Mouse (Mus musculus) forebrain, embryonic 15.5 days (tissue): ENCODE measurements around the gene Pde3a. TPM values are rescaled to one million over a fixed set of nuclear protein-coding genes. Genes with fewer than 3 reads are reported as not detected.

Source experiments
- ATAC-seq: fragments of 200-750 bp; cut with Nextera tagmentation; replicated peaks from 2 replicates; pipeline ENCODE4 v1.8.0; 2017; ENCODE audit warnings: mild to moderate bottlenecking, moderate TSS enrichment, moderate library complexity
- H3K27ac ChIP-seq: fragments of 300-500 bp; sonication (generic); replicated peaks from 2 replicates; pipeline ENCODE4 v1.5.1; 2015; ENCODE audit warnings: mild to moderate bottlenecking, inconsistent platforms
- H3K27me3 ChIP-seq: fragments of 300-500 bp; sonication (generic); 2 replicates; pipeline ENCODE4 v1.6.1; 2015; ENCODE audit warnings: inconsistent platforms
- H3K36me3 ChIP-seq: fragments of 300-500 bp; sonication (generic); 2 replicates; pipeline ENCODE4 v1.6.1; 2015; ENCODE audit warnings: mild to moderate bottlenecking, inconsistent platforms
- H3K4me1 ChIP-seq: fragments of 300-500 bp; sonication (generic); 2 replicates; pipeline ENCODE4 v1.6.1; 2015; ENCODE audit warnings: inconsistent platforms
- H3K4me2 ChIP-seq: fragments of 300-500 bp; sonication (generic); replicated peaks from 2 replicates; pipeline ENCODE4 v1.6.1; 2015; ENCODE audit warnings: mild to moderate bottlenecking, inconsistent platforms
- H3K4me3 ChIP-seq: fragments of 300-500 bp; sonication (generic); 2 replicates; pipeline ENCODE4 v1.5.1; 2015; ENCODE audit warnings: mild to moderate bottlenecking, inconsistent platforms
- H3K9ac ChIP-seq: fragments of 300-500 bp; sonication (generic); replicated peaks from 2 replicates; pipeline ENCODE4 v1.6.1; 2015; ENCODE audit warnings: mild to moderate bottlenecking, inconsistent platforms
- H3K9me3 ChIP-seq: fragments of 300-500 bp; sonication (generic); 2 replicates; pipeline ENCODE4 v1.6.1; 2016; ENCODE audit warnings: inconsistent platforms
- WGBS: fragments of 180-500 bp; shearing (Covaris S2); methylation state at CpG from one replicate; pipeline ENCODE4 v1.1.7; 2015; ENCODE audit warnings: mixed read lengths; 5-methylcytosine and 5-hydroxymethylcytosine counted together
- polyA plus RNA-seq: library from polyadenylated mRNA; unstranded; fragments of >200 nt; fragmentation: Nextera tagmentation; extraction: Ambion mirVana; gene quantifications from 2 replicates; pipeline ENCODE4 v1.2.1, GENCODE M21; 2015

Pde3a gene
- polyA plus RNA-seq, 1 experiment from 2014 or later: 1.7 TPM

- Histone ChIP-seq H3K9me3 (no peaks in the 10 kb centered on the region), H3K4me3 (no peak overlapping the region), H3K27me3 (no peaks in the 10 kb centered on the region), H3K27ac (0 out of 2 replicates have a peak overlapping the region, but pooled peaks have one; percentile 17), H3K4me1 (peaks cover 12% of the 10 kb centered on the region), H3K9ac (no peak overlapping the region), H3K4me2 (no peak overlapping the region), H3K36me3 (no peaks in the 10 kb centered on the region)
- 38% methylated on average over 10 of the region's 10 CpGs for WGBS
- peak; percentile 80 for ATAC-seq
Measured at GRCm38 (mm10) chr6:141485302-141486021, 236.4 kb downstream of the Pde3a start.

GRCm38 (mm10) chr6:141487266-141487665 lies 238.2 kb downstream of the Pde3a start:
- no peaks in the 10 kb centered on the region for H3K9me3 ChIP-seq
- peak; percentile 70 for ATAC-seq
- H3K27me3 ChIP-seq: no peaks in the 10 kb centered on the region
- no peak overlapping the region for H3K4me2 ChIP-seq
- no peaks in the 10 kb centered on the region for H3K36me3 ChIP-seq
- no peak overlapping the region for H3K4me3 ChIP-seq
- H3K27ac ChIP-seq: no peak overlapping the region
- peaks cover 12% of the 10 kb centered on the region for H3K4me1 ChIP-seq
- WGBS: 54% methylated on average over 7 of the region's 7 CpGs
- H3K9ac ChIP-seq: no peak overlapping the region

- Histone ChIP-seq H3K27me3 (no peaks in the 10 kb centered on the region), H3K27ac (no peak overlapping the region), H3K9me3 (no peaks in the 10 kb centered on the region), H3K4me2 (no peak overlapping the region), H3K36me3 (no peaks in the 10 kb centered on the region), H3K4me3 (no peak overlapping the region), H3K9ac (no peak overlapping the region), H3K4me1 (peaks cover 12% of the 10 kb centered on the region)
- 16% methylated on average over 11 of the region's 11 CpGs for WGBS
- no peak for ATAC-seq
Measured at GRCm38 (mm10) chr6:141488619-141489018, 239.6 kb downstream of the Pde3a start.

GRCm38 (mm10) chr6:141494909-141495308 lies 245.8 kb downstream of the Pde3a start:
- no peaks in the 10 kb centered on the region for H3K9me3 ChIP-seq
- WGBS: 44% methylated on average over 4 of the region's 4 CpGs
- no peaks in the 10 kb centered on the region for H3K36me3 ChIP-seq
- H3K27me3 ChIP-seq: no peaks in the 10 kb centered on the region
- peaks cover 12% of the 10 kb centered on the region for H3K4me1 ChIP-seq
- H3K4me2 ChIP-seq: no peak overlapping the region
- H3K27ac ChIP-seq: peak overlapping the region; percentile 46
- no peak for ATAC-seq
- no peak overlapping the region for H3K9ac ChIP-seq
- no peak overlapping the region for H3K4me3 ChIP-seq

GRCm38 (mm10) chr6:141495634-141496418 lies 246.8 kb downstream of the Pde3a start:
- H3K36me3 ChIP-seq: no peaks in the 10 kb centered on the region
- H3K4me1 ChIP-seq: peaks cover 12% of the 10 kb centered on the region
- 4% methylated on average over 13 of the region's 13 CpGs for WGBS
- no peak overlapping the region for H3K4me2 ChIP-seq
- H3K27ac ChIP-seq: peak overlapping the region; percentile 73
- ATAC-seq: peak; percentile 94
- no peak overlapping the region for H3K4me3 ChIP-seq
- no peak overlapping the region for H3K9ac ChIP-seq
- H3K27me3 ChIP-seq: no peaks in the 10 kb centered on the region
- no peaks in the 10 kb centered on the region for H3K9me3 ChIP-seq

GRCm38 (mm10) chr6:141499511-141499910 lies 250.4 kb downstream of the Pde3a start:
- Histone ChIP-seq H3K9ac (no peak overlapping the region), H3K27me3 (no peaks in the 10 kb centered on the region), H3K27ac (no peak overlapping the region), H3K4me2 (no peak overlapping the region), H3K4me1 (peaks cover 11% of the 10 kb centered on the region), H3K4me3 (no peak overlapping the region), H3K36me3 (no peaks in the 10 kb centered on the region), H3K9me3 (no peaks in the 10 kb centered on the region)
- ATAC-seq: no peak

- H3K4me3 ChIP-seq: no peak overlapping the region
- H3K9me3 ChIP-seq: no peaks in the 10 kb centered on the region
- no peak overlapping the region for H3K27ac ChIP-seq
- no peaks in the 10 kb centered on the region for H3K36me3 ChIP-seq
- H3K4me1 ChIP-seq: no peaks in the 10 kb centered on the region
- no peak for ATAC-seq
- no peak overlapping the region for H3K9ac ChIP-seq
- H3K27me3 ChIP-seq: no peaks in the 10 kb centered on the region
- 85% methylated on average over 3 of the region's 3 CpGs for whole genome bisulfite sequencing
- H3K4me2 ChIP-seq: no peak overlapping the region
Measured at GRCm38 (mm10) chr6:141501171-141501570, 252.1 kb downstream of the Pde3a start.

- WGBS: 92% methylated on average over 2 of the region's 2 CpGs
- Histone ChIP-seq H3K4me2 (no peak overlapping the region), H3K27ac (no peak overlapping the region), H3K4me1 (peaks cover 4% of the 10 kb centered on the region; the same call in 1 of the 2 replicates), H3K9me3 (no peaks in the 10 kb centered on the region), H3K4me3 (no peak overlapping the region), H3K36me3 (no peaks in the 10 kb centered on the region), H3K9ac (no peak overlapping the region), H3K27me3 (no peaks in the 10 kb centered on the region)
- no peak for ATAC-seq
Measured at GRCm38 (mm10) chr6:141522541-141522940, 273.5 kb downstream of the Pde3a start.

- Histone ChIP-seq H3K4me2 (no peak within 1 kb of the TSS), H3K4me1 (peaks cover 4% of the 10 kb centered on the region; the same call in 1 of the 2 replicates), H3K27ac (peak within 1 kb of the TSS; percentile 5; the same call in 1 of the 2 replicates), H3K9ac (no peak within 1 kb of the TSS), H3K4me3 (no peak within 1 kb of the TSS), H3K9me3 (no peaks in the 10 kb centered on the region), H3K36me3 (no peaks in the 10 kb centered on the region), H3K27me3 (no peaks in the 10 kb centered on the region)
- WGBS: 24% methylated on average over 2 of the region's 2 CpGs
- ATAC-seq: peak; percentile 72
Measured at GRCm38 (mm10) chr6:141523747-141524640, 274.9 kb downstream of the Pde3a start, which contains the start of gene Slco1c1. Gene Slco1c1, plus strand, starts transcription at chr6:141524368.

- WGBS: 26% methylated on average over 1 of the region's 1 CpGs
- ATAC-seq: peak; percentile 61
- Histone ChIP-seq H3K9ac (no peak overlapping the region), H3K27me3 (no peaks in the 10 kb centered on the region), H3K9me3 (no peaks in the 10 kb centered on the region), H3K4me2 (no peak overlapping the region), H3K4me1 (peaks cover 5% of the 10 kb centered on the region; the same call in 1 of the 2 replicates), H3K27ac (no peak overlapping the region), H3K4me3 (no peak overlapping the region), H3K36me3 (no peaks in the 10 kb centered on the region)
Measured at GRCm38 (mm10) chr6:141525787-141526186, 276.7 kb downstream of the Pde3a start.

- ATAC-seq: peak; percentile 55; the same call in 1 of the 2 replicates
- H3K4me2 ChIP-seq: no peak overlapping the region
- H3K9ac ChIP-seq: no peak overlapping the region
- no peaks in the 10 kb centered on the region for H3K9me3 ChIP-seq
- peaks cover 7% of the 10 kb centered on the region; the same call in 1 of the 2 replicates for H3K4me1 ChIP-seq
- no peak overlapping the region for H3K4me3 ChIP-seq
- 29% methylated on average over 6 of the region's 6 CpGs for WGBS
- no peaks in the 10 kb centered on the region for H3K36me3 ChIP-seq
- no peaks in the 10 kb centered on the region for H3K27me3 ChIP-seq
- no peak overlapping the region for H3K27ac ChIP-seq
Measured at GRCm38 (mm10) chr6:141530865-141531264, 281.8 kb downstream of the Pde3a start.
